Mouse (Mus musculus) embryo, embryonic 11.5 days (tissue): ENCODE data around the gene Soga1.

Source experiments
- DNase-seq: peaks from one replicate; pipeline ENCODE4 v3.0.0-alpha.2; 2012; ENCODE audit warnings: low read depth, low spot score

Soga1 gene

DNA sequence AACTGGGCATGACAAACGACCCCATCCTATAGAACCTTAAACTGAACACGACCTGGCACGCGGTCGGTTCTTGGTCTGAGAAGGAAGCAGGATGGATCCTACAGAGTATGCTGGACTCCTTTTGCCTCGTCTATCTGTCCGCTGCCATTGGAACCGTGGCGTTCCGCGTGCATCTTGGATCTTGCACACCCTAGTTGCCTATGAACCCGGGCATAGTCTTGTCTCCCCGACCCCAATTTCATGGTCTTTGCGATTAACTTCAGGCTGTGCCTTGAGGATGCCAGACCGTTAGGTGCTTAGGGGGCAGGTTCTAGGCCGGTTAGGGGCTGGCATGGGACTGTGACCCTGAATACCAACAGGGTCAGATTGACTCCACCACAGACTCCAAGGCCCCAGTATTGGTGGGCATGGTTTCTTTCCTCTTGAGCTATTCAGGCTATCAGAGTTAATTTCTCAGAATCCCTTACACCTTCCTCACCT is 687 bp upstream of the Soga1 start:
- DNase-seq, result no peak

DNA sequence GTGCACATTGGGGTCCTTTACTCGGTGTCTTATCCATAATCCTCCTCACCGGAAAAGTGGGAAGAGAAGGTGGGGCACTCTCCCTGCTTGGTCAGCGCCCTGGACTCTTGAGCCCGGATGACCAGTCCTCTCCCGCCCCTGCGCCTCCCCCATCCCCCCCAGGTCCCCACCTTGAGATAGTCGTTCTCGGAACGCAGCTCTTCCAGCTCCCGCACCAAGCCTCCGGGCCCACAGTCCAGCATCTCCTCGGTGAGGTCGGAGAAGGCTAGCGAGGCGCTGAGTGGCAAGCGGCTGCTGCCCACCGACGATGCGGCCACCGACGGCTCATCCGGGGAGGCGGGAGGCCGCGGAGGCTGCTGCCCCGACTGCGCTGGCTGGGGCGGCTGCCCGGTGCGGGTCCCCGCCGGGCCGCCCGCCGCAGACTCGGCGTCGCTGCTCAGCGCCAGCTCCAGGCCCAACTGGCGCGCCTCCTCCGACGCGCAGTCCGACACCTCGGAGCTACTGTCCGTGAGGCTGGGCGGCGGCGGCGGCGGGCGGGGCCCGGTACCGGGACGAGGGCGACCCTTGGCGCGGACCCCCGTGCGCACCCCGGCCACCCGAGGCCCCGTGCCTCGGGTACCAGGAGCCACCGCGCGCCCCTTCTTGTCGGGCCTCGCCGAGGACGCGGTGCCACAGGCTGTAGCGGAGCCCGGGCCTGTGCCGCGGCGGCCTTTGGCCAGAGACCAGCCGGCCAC is 828 bp downstream of the Soga1 start:
- no peak for DNase-seq

DNA sequence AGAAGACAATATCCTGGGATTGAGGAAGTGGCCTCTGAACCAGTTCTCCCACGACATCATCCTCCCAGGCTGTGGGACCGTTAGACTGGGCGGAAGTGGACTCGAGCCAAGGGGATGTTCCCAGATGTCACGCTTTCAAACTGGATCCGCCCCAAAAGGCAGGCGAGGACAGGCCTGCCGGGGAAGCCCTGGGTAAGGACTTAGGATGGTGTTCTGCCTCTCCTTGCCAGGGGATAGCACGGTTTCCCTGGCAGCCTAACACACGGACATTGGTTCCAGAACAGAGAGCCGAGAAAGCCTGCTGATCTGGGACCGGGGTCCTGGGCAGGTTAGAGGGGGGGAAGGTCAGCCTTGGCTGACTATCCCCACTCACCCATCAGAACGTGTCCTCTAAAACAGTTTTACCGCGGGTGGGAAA is 1.4 kb downstream of the Soga1 start:
- no peak for DNase-seq

DNA sequence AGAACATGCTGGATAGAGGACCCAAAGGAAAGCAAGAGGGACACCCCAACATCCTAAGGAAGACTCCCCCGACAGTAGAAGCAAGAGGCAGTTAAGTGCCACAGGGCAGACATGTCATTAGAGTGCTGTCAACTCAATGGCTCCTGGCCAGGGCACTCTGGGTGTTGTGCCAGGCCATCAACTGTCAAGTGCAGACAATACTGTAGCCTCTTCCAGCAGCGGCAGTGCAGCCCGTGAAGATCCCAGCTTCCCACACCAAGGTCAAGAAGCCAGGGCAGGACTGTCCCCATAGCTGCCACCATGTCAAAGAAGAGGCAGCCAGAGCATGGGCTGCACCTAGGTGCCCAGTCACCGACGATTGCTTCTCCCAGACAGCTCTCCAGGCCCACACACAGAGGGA is 1.9 kb downstream of the Soga1 start:
- DNase-seq, result no peak

DNA sequence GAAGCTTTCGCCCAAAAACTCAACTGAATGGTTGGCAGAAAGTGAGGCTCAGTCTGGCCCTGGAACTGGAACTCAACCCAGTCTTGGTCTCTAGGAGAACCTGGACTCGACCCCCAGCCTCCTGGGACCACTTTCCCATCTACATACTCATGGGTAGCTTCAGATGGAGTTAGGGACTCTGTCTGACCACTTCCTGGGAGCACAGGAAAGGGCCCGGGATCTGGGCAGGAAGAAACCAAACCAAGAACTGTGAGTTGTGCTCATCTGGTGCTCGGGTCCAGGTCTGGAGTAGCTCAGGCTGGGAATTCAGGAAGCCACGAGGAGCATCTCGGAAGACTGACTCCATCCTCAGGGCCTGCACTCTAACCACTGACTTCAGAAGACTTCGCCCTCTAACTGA is 2.5 kb downstream of the Soga1 start:
- no peak for DNase-seq

DNA sequence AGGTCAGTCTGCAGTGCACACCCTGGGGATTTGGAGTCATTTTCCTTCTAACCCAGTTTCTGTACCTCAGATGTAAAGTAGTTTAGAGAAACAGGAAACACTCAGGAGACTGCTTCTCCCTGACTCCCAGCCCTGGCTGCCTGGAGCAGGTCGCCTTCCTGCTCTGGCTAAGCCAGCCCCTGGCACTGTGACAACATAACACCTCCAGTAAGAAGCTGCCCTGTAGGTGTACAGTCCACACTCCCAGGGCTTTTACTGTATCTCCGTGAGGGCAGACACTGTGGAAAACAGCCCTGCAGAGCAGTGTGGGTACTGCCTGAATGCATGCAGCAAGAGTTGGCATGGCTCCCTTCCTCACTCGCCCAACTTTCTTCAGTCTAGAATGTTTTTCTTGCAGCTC is 3.4 kb downstream of the Soga1 start:
- no peak for DNase-seq

DNA sequence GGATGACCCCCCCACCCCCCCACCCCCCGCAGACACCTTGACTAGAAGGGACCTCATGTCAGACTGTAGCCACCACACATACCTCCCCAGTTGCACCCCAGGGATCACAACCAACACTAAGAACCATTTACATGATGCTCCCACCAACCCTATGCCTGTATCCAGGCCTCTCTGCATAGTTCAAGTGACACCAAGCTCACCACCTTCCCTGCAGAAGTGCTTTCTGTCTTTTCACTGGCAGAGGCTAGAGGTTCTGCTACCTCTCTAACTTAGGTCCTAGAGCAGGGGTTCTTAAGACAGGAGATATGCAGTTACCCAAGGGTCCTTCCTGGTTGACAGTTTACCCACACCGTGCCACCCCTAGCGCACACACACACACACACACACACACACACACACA is 3.8 kb downstream of the Soga1 start:
- DNase-seq, result no peak

DNA sequence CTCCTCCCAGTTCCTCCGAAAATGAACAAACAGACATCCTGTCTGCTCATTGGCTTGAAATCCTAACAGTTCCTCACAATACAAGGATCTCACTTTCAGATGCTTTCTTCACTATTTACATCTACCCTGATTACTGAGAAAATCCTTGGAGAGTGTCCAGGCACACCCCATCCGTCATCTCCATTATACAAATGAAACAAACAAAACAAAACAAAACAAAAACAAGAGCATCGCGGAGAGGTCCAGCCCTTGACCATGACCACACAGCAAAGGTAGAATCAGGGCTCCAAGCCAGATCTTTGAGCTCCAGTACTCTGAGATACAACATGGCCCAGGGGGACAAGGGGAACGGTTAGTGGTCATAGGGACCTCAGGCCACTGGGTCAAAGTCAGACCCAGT is 4.3 kb downstream of the Soga1 start:
- DNase-seq, result no peak

DNA sequence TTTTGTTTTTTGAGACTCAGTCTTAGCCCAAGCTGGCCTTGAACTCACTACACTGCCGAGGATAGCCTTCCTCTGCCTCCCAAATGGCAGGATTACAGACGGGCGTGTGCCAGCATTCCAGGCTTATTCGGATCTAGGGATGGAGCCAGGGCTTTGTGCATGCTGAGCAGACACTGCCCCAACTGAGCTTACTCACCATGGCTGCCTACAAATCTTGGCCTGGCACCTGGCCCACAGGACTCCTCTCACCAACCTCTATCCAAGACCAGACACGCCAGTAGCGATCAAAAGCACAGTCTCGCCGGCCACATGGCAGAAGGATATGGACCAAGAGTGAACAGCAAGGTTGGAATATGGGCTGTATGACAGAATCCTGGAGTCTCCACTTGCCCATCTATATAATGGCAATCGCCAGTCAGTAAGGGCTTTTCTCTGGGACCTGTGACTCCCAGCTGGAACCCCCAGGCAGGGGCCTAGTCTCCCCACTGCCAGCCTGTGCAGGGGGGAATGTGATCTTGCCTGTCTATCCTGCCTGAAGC is 4.8 kb downstream of the Soga1 start:
- DNase-seq, result no peak

DNA sequence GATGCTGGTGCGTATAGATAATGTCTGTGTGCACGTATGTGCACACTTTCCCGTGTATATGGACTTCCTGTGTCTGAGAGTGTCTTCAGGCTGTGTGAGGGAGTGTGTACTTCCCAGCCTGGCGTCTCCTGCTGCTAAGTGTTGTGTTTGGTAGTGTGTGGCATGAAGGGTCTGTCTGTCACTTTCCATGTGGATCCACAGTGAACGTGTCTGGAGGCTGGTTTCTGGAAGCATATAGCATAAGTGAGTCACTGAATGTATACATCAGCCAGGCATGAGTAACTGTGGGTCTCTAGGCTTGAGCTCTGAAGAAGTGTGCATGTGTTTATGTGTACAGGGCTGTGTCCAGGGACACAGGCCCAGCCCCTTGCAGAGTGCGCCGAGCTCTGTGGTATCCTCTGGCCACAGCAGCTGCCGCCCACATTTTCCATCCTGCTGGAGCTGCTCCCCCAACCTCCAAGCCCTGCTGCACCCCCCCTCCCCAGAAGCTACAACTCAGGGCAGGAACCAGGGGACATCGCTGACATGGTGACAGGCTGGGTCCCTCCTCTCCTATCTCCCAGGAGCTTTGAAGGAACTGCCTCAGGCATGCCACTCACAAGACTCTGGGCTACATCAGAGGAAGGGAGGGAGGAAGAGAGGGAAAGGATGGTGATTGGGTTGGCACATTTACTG is 5.5 kb downstream of the Soga1 start:
- no peak for DNase-seq

DNA sequence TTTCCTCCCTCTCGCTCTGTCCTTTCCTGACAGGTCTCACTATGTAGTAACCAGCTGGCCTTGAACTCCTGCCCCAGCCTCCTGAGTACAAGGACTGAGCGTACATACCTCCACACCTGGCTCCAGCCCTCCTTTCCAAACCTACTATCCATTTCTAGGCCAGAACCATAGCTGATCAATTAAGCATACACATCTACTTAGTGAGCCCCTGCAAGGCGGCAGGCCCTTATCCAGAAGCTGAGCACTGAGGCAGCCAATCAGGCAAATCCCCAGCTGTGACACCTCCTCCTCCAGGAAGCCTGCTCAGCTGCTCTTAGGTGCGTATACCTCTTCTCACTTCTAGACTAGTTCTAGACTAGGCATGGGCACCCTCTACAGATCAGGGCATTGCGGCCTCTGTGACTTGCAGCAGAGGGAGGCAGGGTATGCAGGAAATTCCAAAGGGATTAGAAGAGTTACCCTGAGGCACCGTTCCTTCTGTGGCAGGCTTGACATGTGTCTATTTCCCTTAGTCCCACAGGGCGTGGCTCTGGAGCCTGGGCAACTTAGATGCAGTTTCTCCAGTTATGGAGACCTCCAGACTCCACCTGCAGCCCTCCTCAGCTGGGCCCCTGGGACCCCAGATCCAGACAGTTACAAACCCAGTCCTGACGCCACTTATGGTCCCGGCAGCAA is 6.6 kb downstream of the Soga1 start:
- no peak for DNase-seq

DNA sequence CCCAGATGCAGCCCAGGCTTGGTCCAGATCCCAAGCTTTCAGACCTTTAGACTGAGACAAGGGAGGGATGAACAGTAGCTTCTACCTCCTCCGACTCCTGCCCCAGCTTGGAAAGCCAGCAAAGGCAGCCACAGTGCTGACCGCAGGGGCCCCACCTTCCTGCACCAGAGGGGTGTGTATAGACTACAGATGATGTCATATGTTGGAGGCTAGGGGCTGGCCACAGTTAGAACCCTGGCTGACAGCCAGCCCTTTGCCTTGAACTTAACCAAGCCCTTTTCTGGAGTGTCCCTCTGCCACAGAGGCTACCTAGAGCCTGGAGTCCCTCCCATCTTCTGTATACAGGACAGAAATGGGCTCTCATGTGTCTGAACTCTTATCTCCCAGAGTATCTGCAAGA is 7.5 kb downstream of the Soga1 start:
- no peak for DNase-seq

DNA sequence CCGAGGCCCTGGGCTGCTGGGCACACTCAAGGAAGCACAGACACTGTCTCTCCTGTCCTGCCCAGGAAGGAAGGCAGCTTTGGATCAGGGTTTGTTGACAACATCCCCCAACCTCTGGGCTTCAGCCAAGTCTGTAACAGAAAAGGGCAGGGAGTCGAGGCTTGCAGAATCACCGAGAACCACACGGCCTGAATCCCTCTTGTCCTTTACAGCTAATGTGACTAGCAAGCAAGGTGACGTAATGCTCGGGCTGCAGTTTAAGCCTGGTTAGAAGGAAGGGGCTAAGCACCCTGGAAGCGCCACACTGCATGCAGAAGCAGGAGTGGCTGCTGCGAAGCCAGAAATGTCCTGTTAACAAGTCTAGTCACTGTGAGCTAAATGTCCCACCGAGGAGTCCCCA is 8.7 kb downstream of the Soga1 start:
- no peak for DNase-seq

DNA sequence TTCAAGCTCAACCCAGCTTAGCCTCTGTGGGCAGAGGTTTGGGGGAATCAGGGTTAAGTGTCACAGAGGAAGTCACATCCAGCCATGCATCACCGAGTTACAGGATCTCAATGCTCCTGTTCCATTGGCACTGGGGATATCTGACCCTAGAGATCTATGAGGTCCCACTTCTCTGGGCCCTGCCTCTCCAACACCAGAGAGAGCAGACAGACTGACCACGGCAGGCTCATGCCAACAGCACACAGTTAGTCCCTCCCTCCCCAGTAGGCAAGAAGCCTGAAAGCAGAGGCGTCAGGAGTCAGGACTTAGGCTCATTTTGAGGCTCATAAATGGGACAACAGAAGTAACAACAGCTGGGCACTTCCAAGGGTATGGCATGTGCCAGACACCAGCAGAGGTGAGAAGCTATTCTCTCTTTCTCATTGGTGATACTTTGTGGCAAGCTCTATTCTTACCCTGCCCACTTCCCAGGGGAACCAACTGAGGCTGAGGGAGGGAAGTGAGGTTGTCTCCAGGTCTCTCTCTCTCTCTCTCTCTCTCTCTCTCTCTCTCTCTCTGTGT is 9.2 kb downstream of the Soga1 start:
- DNase-seq, result no peak

DNA sequence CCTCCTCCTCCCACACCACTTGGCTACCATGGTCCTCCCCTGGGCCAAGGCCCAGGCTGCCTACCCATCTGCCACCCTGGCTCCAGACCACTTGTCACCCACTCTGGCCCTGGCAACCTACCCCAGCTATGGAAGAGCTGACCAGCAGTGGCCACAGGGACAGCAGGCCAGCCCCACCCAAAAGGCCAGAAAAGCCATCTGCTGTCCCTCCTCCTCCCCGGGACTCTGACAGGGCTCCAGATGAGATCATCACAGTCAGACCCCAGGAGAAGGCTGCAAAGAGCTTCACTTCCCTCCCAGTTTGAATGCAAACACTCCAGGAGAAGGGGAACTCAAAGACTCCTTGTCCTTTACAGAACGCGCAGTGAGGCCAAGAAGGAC is 9.7 kb downstream of the Soga1 start:
- no peak for DNase-seq

DNA sequence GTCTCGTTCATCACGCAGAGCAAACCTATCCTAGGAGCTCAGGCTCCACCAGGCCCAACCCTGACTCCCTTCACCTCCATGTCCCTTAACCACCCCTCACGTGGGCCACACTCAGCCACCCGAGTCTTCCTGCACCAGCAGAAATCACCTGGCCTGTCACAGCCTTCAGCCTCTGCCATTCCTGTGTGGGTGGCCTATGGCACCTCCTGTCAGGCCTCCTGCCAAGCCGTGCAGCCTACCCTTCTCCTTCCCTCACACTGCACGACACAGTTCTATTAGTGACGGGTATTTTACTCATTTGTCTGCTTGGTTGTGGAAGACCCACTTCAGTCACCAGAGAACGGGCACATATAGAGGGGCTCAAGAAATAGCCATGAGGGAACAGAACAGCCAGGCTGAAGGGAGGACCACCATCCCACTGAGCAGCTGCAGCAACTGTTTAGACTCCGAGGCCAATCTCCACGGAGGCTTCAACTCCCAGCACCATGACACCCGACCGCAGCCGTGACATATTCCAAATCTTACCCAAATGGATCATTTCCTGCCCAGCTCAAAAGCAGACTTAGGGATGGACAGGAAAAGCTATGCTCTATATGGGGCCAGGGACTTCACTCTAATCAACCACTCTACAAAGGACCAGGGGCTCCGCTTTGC is 10.2 kb downstream of the Soga1 start:
- DNase-seq, result no peak

DNA sequence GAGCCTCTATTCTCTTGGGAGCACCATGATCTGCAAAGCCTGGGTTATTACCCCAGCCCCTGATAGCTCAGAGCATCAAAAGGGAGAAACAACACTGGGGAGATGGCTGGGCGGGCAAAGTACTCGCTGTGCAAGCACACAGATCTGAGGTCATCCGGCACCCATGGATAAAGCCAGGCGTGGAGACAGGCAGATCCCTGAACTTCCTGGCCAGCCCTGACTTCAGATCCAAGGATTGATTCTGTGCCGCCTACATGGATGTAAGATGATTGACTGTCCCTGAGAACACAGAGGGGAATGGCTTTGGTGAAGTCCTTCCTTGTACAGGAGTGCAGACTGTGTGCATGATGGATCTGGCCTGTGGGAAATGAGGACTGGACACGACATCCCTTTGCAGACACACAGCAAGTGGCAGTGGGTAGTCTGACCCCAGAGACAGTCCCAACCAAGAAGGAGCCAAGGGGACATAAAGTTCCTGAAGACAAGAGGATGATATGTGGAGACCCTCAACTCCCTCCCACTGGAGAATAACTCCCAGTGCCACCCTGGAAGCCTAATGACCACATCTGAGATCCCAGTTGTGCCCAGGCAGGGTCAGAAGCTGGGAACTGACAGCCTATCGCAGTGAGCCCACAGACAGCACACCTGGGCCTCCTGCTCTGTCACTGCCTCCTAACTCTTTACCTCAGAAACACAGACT is 12.2 kb downstream of the Soga1 start:
- DNase-seq, result no peak

DNA sequence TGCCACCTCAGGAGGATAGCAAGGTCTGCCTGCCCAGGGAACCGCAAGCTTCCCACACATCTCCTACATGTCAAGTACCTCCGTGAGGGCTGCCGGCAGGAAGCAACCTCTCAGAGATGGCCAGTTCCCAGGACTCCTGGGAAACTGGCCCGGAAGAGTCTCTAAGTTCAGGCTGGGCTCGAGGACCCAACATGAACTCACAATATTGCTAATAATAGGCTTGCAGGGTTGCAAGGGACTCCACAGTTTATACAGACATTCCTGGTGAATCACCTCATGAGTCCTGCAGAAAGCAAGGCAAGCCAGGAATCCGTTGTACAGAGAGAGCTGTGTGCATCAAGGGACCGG is 13.2 kb downstream of the Soga1 start:
- DNase-seq, result no peak

DNA sequence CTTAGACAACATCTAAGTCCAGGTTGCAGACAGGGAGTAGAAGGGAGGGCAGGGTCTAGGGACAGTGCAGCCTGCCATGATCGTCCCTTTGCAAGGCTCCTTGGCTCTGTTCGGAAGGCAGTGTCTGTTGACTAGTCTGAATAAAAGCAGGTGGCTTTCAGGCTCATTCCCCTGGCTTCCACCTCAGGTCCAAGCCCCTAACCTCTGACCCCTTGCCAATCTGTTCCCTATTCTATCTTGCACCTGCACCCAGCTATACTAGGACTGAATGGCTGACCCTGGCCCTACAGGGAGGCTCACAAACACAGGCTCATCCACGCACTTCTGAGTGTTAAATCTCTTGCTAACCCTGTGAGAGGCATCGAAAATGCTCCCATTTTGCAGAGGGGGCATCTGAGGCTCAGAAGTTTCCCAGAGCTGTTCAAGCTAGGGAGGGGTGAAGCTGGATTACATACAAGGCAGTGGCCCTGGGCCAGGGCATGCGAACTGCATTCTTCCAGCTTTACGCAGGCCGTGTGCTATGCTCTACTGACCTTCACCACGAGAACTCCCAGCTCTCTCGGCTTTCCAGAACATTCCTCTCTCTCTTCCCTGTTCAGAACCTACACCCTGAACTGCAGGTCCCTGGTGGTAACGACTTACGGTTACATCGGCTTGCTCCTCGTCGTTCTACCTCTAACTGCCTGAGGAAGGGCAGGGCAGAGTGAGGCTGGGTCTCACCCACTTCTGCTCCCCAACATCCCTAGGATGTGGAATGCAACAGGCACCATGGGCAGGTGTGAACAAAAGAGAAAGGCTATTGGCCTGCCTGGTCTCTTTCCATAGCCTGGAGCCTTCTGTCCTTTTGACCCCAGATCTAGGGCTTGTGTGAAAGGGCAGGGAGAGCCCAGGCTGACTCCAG is 13.8 kb downstream of the Soga1 start:
- DNase-seq, result no peak

DNA sequence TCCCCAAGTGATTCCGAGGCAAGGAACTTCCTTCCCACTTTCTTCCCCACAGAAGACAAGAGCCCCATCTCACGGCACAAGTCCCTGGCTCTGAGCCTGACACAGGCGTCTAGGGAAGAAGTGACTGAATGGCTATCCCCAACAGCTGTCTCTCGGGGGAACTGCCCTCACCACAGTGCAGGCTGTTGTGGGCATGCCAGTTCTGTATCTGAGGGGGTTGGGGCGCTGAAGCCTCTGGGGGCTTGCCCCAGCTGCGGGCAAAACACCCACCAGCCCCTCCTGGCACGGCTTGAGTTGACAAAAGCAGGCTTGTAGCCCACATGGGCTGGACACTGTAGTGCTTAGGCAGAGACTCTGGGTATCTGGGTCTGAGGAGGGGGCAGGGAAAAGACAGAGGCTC is 14.9 kb downstream of the Soga1 start:
- DNase-seq, result no peak
